Comparison of ENCODE assay signal across 14 mouse cellular contexts in the genomic region with DNA sequence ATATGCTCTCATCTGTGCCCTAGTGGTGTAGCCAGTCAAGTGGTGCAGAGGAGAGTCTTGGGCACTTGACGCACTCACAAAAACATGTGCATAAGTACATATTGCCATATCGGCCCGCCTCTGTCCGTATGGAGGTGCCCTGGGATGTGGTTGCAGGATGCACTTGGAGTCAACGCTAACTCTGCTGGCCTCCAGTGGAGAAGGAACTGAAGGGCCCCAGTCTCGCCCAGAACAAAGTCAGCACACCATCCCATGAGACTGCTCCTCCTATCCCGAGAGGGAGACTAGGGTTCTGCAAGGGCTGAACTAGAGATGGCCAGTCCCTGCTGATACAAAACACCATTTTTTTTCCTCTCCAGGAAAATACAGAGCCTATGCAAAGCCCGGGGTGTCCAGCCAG. TPM values are rescaled to one million over a fixed set of nuclear protein-coding genes. Genes with fewer than 3 reads are reported as not detected.
DNase-seq lines count a peak whose midpoint lies in the region; ATAC-seq lines count a peak whose summit lies in the region.
"Had no signal": no experiment of that assay in that cellular context is flagged by ENCODE, and none has a peak within 500 bp of the region (broad histone marks: within the 10 kb centered on the region; RNA-seq: fewer than 3 reads in every experiment).

No protein-coding gene starts in this region.

- ATAC-seq in kidney, embryonic 14.5 days (ENCODE audit: low FRiP score, low TSS enrichment): no peak
- ATAC-seq in kidney, embryonic 16.5 days (ENCODE audit: low FRiP score, low TSS enrichment): no peak
- ATAC-seq in embryonic facial prominence, embryonic 12.5 days (ENCODE audit: insufficient number of reproducible peaks, insufficient read depth, low FRiP score, low TSS enrichment): no peak
- ATAC-seq in forebrain, embryonic 12.5 days (ENCODE audit: low FRiP score): no peak
- no peak for ATAC-seq in midbrain, embryonic 12.5 days (ENCODE audit: low FRiP score, low read depth)
- ATAC-seq in erythroid progenitor cell, adult 5-6 weeks (replicated peaks; ENCODE audit: low FRiP score, poor library complexity, severe bottlenecking): no peak
- ATAC-seq: inflammation-experienced regulatory T-cells, adult 6 months had no signal

- H3K27ac ChIP-seq in kidney, embryonic 14.5 days (ENCODE audit: low read depth, low read length): no peak overlapping the region
- no peak overlapping the region for H3K27ac ChIP-seq in kidney, embryonic 16.5 days (ENCODE audit: low read length)
- no peak overlapping the region for H3K27ac ChIP-seq in embryonic facial prominence, embryonic 12.5 days
- no peak overlapping the region for H3K27ac ChIP-seq in forebrain, embryonic 12.5 days
- no peak overlapping the region for H3K27ac ChIP-seq in midbrain, embryonic 12.5 days (replicated peaks)
- H3K27ac ChIP-seq: liver, embryonic 14.5 days had no signal

- WGBS in kidney, embryonic 14.5 days: 68% methylated on average over 8 of the region's 8 CpGs
- WGBS in kidney, embryonic 16.5 days: 68% methylated on average over 8 of the region's 8 CpGs
- 53% methylated on average over 8 of the region's 8 CpGs for WGBS in embryonic facial prominence, embryonic 12.5 days
- WGBS in forebrain, embryonic 12.5 days: 61% methylated on average over 8 of the region's 8 CpGs
- WGBS in midbrain, embryonic 12.5 days: 67% methylated on average over 8 of the region's 8 CpGs

- no peak for DNase-seq in urinary bladder, postnatal 36 days (ENCODE audit: low spot score in 2 of 2)
- DNase-seq in left cerebral cortex, postnatal 25 days (ENCODE audit: low spot score in 2 of 2): no peak
- DNase-seq: right cerebral cortex, adult 18-20 months; thymus, postnatal 4 days had no signal

- H3K4me2 ChIP-seq in kidney, embryonic 14.5 days (replicated peaks; ENCODE audit: low read depth, low read length): no peak overlapping the region
- H3K4me2 ChIP-seq in kidney, embryonic 16.5 days (replicated peaks; ENCODE audit: low read depth, low read length): no peak overlapping the region
- peak overlapping the region; percentile 97 for H3K4me2 ChIP-seq in embryonic facial prominence, embryonic 12.5 days (replicated peaks)
- peak overlapping the region; percentile 88 for H3K4me2 ChIP-seq in forebrain, embryonic 12.5 days
- H3K4me2 ChIP-seq in midbrain, embryonic 12.5 days (replicated peaks): peak overlapping the region; percentile 68

- peaks cover 5% of the 10 kb centered on the region; the same call in 1 of the 2 replicates for H3K4me1 ChIP-seq in kidney, embryonic 14.5 days (ENCODE audit: control insufficient read depth, insufficient read depth, low read length)
- peaks cover 18% of the 10 kb centered on the region for H3K4me1 ChIP-seq in kidney, embryonic 16.5 days (ENCODE audit: insufficient read depth, low read length)
- H3K4me1 ChIP-seq in embryonic facial prominence, embryonic 12.5 days: peaks cover 12% of the 10 kb centered on the region; the same call in 1 of the 2 replicates
- H3K4me1 ChIP-seq in forebrain, embryonic 12.5 days: peaks cover 26% of the 10 kb centered on the region
- peaks cover 18% of the 10 kb centered on the region for H3K4me1 ChIP-seq in midbrain, embryonic 12.5 days

- peaks cover 5% of the 10 kb centered on the region; the same call in 1 of the 2 replicates for H3K27me3 ChIP-seq in kidney, embryonic 14.5 days (ENCODE audit: control insufficient read depth, insufficient read depth, low read length)
- 0 out of 2 replicates have a peak, but pooled peaks cover 3% of the 10 kb centered on the region for H3K27me3 ChIP-seq in kidney, embryonic 16.5 days (ENCODE audit: insufficient read depth, low read length)
- H3K27me3 ChIP-seq in embryonic facial prominence, embryonic 12.5 days: peaks cover 33% of the 10 kb centered on the region
- H3K27me3 ChIP-seq in forebrain, embryonic 12.5 days: peaks cover 48% of the 10 kb centered on the region
- peaks cover 62% of the 10 kb centered on the region for H3K27me3 ChIP-seq in midbrain, embryonic 12.5 days

- 0 out of 2 replicates have a peak overlapping the region, but pooled peaks have one; percentile 1 for H3K4me3 ChIP-seq in kidney, embryonic 14.5 days (ENCODE audit: low read length)
- H3K4me3 ChIP-seq in kidney, embryonic 16.5 days (ENCODE audit: low read length): no peak overlapping the region
- H3K4me3 ChIP-seq in embryonic facial prominence, embryonic 12.5 days: no peak overlapping the region
- peak overlapping the region; percentile 61; the same call in 1 of the 2 replicates for H3K4me3 ChIP-seq in forebrain, embryonic 12.5 days (replicated peaks)
- H3K4me3 ChIP-seq in midbrain, embryonic 12.5 days: peak overlapping the region; percentile 54

- no peak overlapping the region for H3K9ac ChIP-seq in kidney, embryonic 14.5 days (ENCODE audit: low read depth, low read length)
- H3K9ac ChIP-seq in kidney, embryonic 16.5 days (replicated peaks; ENCODE audit: low read length): no peak overlapping the region
- no peak overlapping the region for H3K9ac ChIP-seq in embryonic facial prominence, embryonic 12.5 days
- H3K9ac ChIP-seq in forebrain, embryonic 12.5 days: no peak overlapping the region
- no peak overlapping the region for H3K9ac ChIP-seq in midbrain, embryonic 12.5 days (replicated peaks)
- H3K9ac ChIP-seq: liver, embryonic 14.5 days had no signal

- no peaks in the 10 kb centered on the region for H3K9me3 ChIP-seq in kidney, embryonic 14.5 days (ENCODE audit: control insufficient read depth, low read length)
- H3K9me3 ChIP-seq in kidney, embryonic 16.5 days (ENCODE audit: low read length): no peaks in the 10 kb centered on the region
- H3K9me3 ChIP-seq in embryonic facial prominence, embryonic 12.5 days: no peaks in the 10 kb centered on the region
- no peaks in the 10 kb centered on the region for H3K9me3 ChIP-seq in forebrain, embryonic 12.5 days
- H3K9me3 ChIP-seq in midbrain, embryonic 12.5 days: no peaks in the 10 kb centered on the region

- H3K36me3 ChIP-seq in kidney, embryonic 14.5 days (ENCODE audit: control insufficient read depth, insufficient read depth, low read length): no peaks in the 10 kb centered on the region
- H3K36me3 ChIP-seq in kidney, embryonic 16.5 days (ENCODE audit: insufficient read depth, low read length): no peaks in the 10 kb centered on the region
- no peaks in the 10 kb centered on the region for H3K36me3 ChIP-seq in embryonic facial prominence, embryonic 12.5 days
- no peaks in the 10 kb centered on the region for H3K36me3 ChIP-seq in forebrain, embryonic 12.5 days (replicated peaks)
- no peaks in the 10 kb centered on the region for H3K36me3 ChIP-seq in midbrain, embryonic 12.5 days

- intact Hi-C loops in left cerebral cortex, postnatal 25 days (cut with DNase I): loop anchor here (2.0 kb wide), 1 partner anchor 126 kb away; no protein-coding TSS in a partner anchor

RNA-seq across cellular contexts. Expression of gene Tns1, which starts 1.0 kb away (rescaled TPM):
- polyA plus RNA-seq in kidney, embryonic 14.5 days (2014; fragmentation: Nextera tagmentation; extraction: Ambion mirVana): 40.1 and 59.2 TPM in 2 replicates
- 77.3 and 78.3 TPM in 2 replicates for polyA plus RNA-seq in kidney, embryonic 16.5 days (2015; fragmentation: Nextera tagmentation; extraction: Ambion mirVana)
- 38.8 and 39.4 TPM in 2 replicates for polyA plus RNA-seq in embryonic facial prominence, embryonic 12.5 days (2016; fragmentation: Nextera tagmentation; extraction: Ambion mirVana)
- 13.0 and 15.9 TPM in 2 replicates for polyA plus RNA-seq in forebrain, embryonic 12.5 days (2016; fragmentation: Nextera tagmentation; extraction: Ambion mirVana)
- 17.1 and 21.0 TPM in 2 replicates for polyA plus RNA-seq in midbrain, embryonic 12.5 days (2016; fragmentation: Nextera tagmentation; extraction: Ambion mirVana)
- 20.5 and 21.6 TPM in 2 replicates for total RNA-seq in erythroid progenitor cell, adult 5-6 weeks (2015; ENCODE audit: low replicate concordance)
- 20.0 and 49.5 TPM in 2 replicates for total RNA-seq in erythroid progenitor cell, adult 5-6 weeks (2017; ENCODE audit: low replicate concordance)
- 10 to 100 TPM; 35.1 to 40.3 TPM for total RNA-seq in left cerebral cortex, postnatal 25 days (2021)

RNA-seq across cellular contexts. Expression of gene Rufy4, which starts 2.1 kb away (rescaled TPM):
- polyA plus RNA-seq in kidney, embryonic 14.5 days (2014; fragmentation: Nextera tagmentation; extraction: Ambion mirVana): not detected in 2 replicates
- polyA plus RNA-seq in kidney, embryonic 16.5 days (2015; fragmentation: Nextera tagmentation; extraction: Ambion mirVana): 0.22 and 0.32 TPM in 2 replicates
- polyA plus RNA-seq in embryonic facial prominence, embryonic 12.5 days (2016; fragmentation: Nextera tagmentation; extraction: Ambion mirVana): 0.22 and 0.26 TPM in 2 replicates
- polyA plus RNA-seq in forebrain, embryonic 12.5 days (2016; fragmentation: Nextera tagmentation; extraction: Ambion mirVana): 0.24 and 0.33 TPM in 2 replicates
- 0.37 and 0.67 TPM in 2 replicates for polyA plus RNA-seq in midbrain, embryonic 12.5 days (2016; fragmentation: Nextera tagmentation; extraction: Ambion mirVana)
- not detected in 2 replicates for total RNA-seq in erythroid progenitor cell, adult 5-6 weeks (2015; ENCODE audit: low replicate concordance)
- total RNA-seq in erythroid progenitor cell, adult 5-6 weeks (2017; ENCODE audit: low replicate concordance): 0.13 TPM in 1 of 2 replicates, not detected in the other
- not detected for total RNA-seq in left cerebral cortex, postnatal 25 days (2021)
- total RNA-seq: left cerebral cortex, adult 18-20 months had no signal
- polyA plus RNA-seq: cortical plate, adult 2 months; inflammation-experienced regulatory T-cells, adult 6 months had no signal

RNA-seq across cellular contexts. Expression of gene Cxcr2, which starts 30.6 kb away (rescaled TPM):
- polyA plus RNA-seq in kidney, embryonic 14.5 days (2014; fragmentation: Nextera tagmentation; extraction: Ambion mirVana): 0.10 TPM in 1 of 2 replicates, not detected in the other
- polyA plus RNA-seq in kidney, embryonic 16.5 days (2015; fragmentation: Nextera tagmentation; extraction: Ambion mirVana): 0.11 and 0.24 TPM in 2 replicates
- polyA plus RNA-seq in embryonic facial prominence, embryonic 12.5 days (2016; fragmentation: Nextera tagmentation; extraction: Ambion mirVana): 0.08 and 0.10 TPM in 2 replicates
- polyA plus RNA-seq in forebrain, embryonic 12.5 days (2016; fragmentation: Nextera tagmentation; extraction: Ambion mirVana): 0.14 TPM in 1 of 2 replicates, not detected in the other
- polyA plus RNA-seq in midbrain, embryonic 12.5 days (2016; fragmentation: Nextera tagmentation; extraction: Ambion mirVana): 0.09 and 0.10 TPM in 2 replicates
- total RNA-seq in erythroid progenitor cell, adult 5-6 weeks (2015; ENCODE audit: low replicate concordance): 6.3 and 6.8 TPM in 2 replicates
- total RNA-seq in erythroid progenitor cell, adult 5-6 weeks (2017; ENCODE audit: low replicate concordance): 6.8 and 11.6 TPM in 2 replicates
- not detected for total RNA-seq in left cerebral cortex, postnatal 25 days (2021)
- total RNA-seq: left cerebral cortex, adult 18-20 months had no signal
- polyA plus RNA-seq: cortical plate, adult 2 months had no signal

Comparison
In these comparisons a context has a peak if more than half of its experiments do, and no peak if none do; other contexts are left out.
1. H3K4me3 ChIP-seq: peak in kidney, embryonic 14.5 days (single experiment), forebrain, embryonic 12.5 days (single experiment) and midbrain, embryonic 12.5 days (single experiment); none in kidney, embryonic 16.5 days (single experiment) and embryonic facial prominence, embryonic 12.5 days (single experiment).
2. H3K4me2 ChIP-seq: peak in embryonic facial prominence, embryonic 12.5 days (single experiment), forebrain, embryonic 12.5 days (single experiment) and midbrain, embryonic 12.5 days (single experiment); none in kidney, embryonic 14.5 days (single experiment) and kidney, embryonic 16.5 days (single experiment).